Mouse (Mus musculus): ENCODE measurements around the gene Dip2b. TPM values are rescaled to one million over a fixed set of nuclear protein-coding genes. Genes with fewer than 3 reads are reported as not detected.

Gene Dip2b
- total RNA-seq, 4 experiments from 2014 or later = 16.5 to 22.5 (median 20.2) TPM

DNA sequence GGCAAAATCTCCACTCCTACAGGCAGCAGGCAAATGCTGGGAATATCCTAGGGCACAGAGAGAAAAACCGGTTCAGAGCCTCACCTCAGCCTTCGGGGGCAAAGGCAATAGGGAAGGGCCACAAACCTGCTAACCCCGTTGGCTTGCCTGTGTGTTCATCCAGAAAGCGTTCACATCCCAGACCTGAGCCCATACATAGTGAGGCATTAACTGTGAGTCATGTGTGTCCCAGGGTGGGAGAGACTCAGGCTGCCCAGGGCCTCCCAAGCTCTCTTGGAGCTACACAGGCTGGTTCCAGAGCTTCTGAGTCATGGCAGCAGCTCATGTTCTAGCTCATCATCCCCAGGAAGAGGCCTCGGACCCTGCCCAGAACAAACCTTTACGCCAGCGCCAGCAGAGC, 49.6 kb downstream of the Dip2b start:
- DNase-seq = no peak

DNA sequence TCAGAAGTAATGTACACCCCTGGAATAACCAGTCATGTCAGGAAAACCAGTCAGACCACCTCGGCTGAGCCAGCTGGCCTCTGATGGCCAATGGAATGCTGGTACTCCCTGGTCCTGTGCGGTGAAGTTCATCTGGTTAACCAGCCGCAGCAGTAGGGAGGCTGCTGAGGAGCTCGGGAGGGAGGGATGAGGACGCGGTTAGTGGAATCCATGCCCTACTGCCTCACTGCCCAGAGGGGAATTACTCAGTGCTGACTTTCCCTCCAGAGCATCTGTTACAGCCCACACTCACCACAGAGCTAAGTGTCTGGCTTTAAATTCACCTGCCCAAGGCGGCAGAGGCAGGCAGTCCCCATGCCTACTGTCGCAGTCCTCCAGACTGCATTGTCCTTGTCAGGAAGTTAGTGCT, 51.2 kb downstream of the Dip2b start:
- DNase-seq = no peak

DNA sequence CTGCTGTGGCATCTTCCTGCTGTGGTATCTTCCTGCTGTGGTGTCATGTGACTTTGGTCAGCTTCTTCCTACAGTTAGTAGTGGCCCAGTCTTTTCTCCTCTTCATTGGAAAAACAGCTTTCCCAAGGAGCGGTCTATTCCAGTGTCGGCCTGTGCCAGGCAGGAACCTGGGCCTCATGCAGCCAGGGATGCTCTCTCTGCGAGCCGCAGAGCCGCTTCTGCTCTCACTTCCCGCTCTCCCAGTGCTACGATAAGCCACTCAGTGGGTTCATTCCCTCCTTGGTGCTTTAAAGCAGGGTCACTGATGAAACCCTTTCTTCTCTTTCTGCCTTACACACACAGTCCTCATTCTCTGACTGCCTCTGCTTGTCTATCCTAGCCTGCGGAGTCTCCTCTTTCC, 53.4 kb downstream of the Dip2b start:
- no peak for DNase-seq

DNA sequence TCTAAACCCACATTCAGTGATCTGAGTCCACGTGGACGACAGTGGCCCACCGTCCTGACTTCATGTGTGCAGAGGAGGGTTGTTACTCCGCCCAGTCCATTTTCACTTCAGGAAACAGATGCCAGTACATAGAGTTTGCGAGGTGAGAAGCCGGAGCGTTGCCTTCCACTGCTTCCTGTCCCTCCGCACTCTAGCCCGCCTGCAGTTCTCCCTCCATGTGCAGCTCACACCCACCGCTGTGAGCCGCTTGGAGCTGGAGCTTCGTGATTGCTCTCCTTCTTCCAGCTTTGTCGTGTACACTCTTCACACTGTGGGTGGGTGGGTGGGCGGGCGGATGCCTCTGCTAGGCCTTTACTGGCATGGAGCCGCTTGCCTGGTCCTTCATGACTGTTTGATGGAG, 53.8 kb downstream of the Dip2b start:
- DNase-seq = no peak

GRCm38 (mm10) chr15:100096587-100097428, 58.3 kb downstream of the Dip2b start:
- no peak for DNase-seq

GRCm38 (mm10) chr15:100100336-100100735, 61.9 kb downstream of the Dip2b start:
- peak; percentile 29 for DNase-seq

GRCm38 (mm10) chr15:100101206-100101605, 62.7 kb downstream of the Dip2b start:
- DNase-seq = peak; percentile 19

GRCm38 (mm10) chr15:100104126-100104525, 65.7 kb downstream of the Dip2b start:
- no peak for DNase-seq

DNA sequence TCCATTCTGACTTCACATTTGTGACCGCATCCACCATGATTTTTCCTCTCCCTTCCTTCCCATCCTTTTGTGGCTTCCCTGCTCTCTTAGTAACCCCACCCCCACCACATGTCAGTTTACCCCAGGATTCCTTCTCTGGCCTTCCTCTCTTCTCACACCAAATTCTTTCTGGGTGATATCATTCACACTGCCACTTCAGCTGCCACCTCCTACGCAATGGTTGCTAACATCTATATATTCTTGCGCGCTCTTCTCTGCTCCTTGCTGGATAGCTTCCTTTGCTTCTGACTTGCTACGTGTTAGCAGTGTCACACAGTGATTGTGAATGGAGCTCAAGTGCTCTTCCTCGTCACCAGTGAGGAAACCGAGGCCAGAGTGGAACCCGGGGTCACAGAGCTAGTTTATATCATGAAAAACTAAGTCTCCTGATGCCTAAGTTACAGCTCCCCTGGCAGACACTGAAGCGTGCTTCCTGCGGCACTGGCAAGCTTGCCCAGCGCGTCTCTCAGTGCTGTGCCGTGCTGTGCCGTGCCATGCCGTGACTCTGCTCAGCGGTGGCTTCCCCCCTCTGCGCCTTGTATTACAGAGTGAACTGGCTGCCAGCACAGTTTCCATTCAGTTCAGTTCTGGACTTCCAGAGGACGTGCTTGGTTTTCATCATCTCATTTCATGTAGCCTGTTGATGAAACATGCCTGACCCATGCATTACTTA, 69.8 kb downstream of the Dip2b start:
- DNase-seq = no peak

DNA sequence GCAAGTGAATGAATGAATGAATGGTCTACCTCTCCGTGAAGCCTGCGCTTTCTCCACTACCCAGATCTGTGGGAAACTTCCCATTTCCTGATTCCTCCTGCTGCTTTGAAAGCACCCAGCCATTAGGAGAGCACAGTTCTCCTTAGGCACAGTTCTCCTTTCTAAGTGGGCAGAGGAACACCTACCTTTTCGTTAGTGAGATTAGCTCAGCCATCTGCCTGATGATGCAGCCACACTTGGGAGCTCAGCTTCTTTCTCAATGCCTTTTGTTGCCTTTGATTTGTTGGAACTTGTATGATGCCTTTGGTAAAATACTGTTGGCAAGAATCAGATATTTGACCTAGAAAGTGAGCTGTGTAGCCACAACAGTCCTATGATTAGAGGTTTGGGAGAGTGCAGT, 71.5 kb downstream of the Dip2b start:
- no peak for DNase-seq

DNA sequence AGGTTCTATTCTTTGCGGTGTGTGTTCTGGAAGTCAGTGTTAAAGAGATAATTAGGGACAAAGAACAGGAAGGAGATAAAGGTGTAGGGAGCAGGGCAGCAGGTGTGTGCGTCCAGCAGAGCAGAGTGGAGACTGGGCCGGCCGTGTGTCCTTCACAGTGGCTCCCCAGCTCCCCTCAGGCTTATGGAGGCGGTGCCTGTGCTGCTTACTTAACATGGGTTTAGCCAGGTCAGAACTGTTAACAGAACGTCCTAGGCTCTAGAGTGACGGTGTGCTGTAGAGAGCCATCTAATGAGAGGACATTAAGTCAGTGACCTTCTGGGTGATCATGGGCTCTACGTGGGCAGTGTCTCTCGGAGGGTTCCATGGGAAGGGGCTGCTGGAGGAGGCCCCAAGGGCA, 73.4 kb downstream of the Dip2b start:
- no peak for DNase-seq

GRCm38 (mm10) chr15:100112309-100112966, 74.0 kb downstream of the Dip2b start:
- DNase-seq = no peak

- DNase-seq = no peak
Observed at GRCm38 (mm10) chr15:100113343-100114275, 75.1 kb downstream of the Dip2b start.

DNA sequence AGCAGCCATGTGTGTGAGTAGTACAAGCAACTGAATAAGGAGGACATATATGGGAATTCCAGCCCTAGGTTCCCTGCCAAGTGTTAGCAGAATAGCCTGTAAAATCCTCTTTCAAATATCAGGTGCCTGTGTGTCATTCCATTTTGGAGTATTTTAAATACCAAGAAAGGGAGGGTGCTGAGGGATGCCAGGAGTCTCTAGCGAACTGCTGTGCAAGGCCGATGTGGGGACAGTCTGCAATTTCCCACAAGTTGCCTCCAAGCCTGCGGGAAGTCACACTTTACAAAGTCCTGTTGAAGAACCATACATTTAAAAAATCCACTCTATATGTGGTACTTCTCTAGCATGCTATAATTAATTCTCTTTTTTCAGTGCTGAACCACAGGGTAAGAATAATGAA, 77.0 kb downstream of the Dip2b start:
- no peak for DNase-seq

- no peak for DNase-seq
Observed at GRCm38 (mm10) chr15:100116325-100116724, 77.9 kb downstream of the Dip2b start.

- no peak for DNase-seq
Observed at GRCm38 (mm10) chr15:100119225-100119788, 80.8 kb downstream of the Dip2b start.

- no peak for DNase-seq
Observed at GRCm38 (mm10) chr15:100121437-100121836, 83.0 kb downstream of the Dip2b start.

DNA sequence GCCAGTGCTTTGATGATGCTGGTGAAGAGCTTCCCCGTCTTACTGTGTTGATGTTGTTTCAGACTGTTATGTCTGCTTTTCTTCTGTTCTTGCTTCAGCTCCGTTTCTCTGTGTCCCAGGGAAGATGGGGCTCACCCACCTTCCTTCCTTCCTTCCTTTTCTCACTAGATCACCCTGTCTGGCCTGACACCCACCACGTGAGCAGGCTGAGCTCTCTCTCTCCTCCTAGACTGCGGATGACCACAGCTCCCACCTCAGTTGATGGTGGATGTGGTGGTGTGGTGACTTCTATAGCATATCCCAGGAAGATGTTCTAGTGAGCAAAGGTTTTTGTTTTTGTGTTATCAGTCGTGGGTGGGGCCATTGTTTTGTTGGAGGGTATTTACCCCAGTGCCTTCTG, 85.4 kb downstream of the Dip2b start:
- no peak for DNase-seq

DNA sequence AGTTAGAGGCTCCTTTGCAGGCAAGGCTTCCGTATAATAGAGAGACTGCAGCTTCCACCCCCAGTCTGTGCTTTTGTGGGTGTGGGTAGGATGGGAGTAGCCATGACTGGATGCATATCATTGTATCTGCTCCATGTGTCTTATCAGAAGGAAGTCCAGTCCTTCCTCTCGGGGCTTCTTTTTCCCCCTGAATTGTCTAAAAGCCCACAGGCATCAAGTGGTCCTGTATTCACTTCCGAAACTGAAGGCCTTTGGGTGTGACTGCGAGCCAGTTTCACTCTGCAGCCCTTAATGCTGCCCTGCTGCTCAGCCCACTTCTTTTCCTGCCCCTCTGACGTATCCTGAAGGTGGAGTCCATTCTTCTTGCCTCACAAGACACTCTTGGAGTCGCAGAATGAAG, 86.8 kb downstream of the Dip2b start:
- no peak for DNase-seq

- peak; percentile 77 for DNase-seq
Observed at GRCm38 (mm10) chr15:100126456-100127107, 88.1 kb downstream of the Dip2b start.

DNA sequence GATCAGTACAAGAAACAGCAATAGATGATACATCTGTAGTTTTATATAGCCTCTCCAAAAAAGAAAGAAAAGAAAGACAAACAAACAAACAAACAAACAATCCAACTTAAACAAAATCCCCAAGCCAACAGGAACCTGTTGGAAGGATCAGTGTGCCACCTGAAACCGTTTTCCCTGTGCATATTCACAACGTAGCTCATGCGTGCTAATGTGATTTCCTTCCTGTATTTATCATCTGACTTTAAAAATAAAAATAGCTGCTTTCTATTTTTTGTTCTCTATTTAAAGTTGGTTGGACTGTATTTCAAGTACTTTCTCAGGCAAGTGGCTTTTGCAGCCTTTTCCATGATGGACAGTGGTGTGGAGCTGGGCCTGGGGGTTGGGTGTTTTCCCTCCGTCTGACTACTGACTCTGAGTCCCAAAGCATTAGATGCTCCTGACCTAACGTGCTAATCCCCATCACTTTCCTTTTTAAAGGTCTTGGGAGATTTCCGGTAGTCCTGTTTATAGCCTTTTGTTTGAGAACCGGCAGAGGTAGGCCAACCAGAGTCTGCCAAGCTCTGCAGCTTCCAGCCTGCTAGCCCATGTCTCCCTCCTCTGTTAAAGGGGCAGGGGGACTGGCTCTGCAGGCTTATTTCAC, 90.8 kb downstream of the Dip2b start:
- no peak for DNase-seq

All from adrenal gland, adult 8-10 months (tissue).